In the genomic region with DNA sequence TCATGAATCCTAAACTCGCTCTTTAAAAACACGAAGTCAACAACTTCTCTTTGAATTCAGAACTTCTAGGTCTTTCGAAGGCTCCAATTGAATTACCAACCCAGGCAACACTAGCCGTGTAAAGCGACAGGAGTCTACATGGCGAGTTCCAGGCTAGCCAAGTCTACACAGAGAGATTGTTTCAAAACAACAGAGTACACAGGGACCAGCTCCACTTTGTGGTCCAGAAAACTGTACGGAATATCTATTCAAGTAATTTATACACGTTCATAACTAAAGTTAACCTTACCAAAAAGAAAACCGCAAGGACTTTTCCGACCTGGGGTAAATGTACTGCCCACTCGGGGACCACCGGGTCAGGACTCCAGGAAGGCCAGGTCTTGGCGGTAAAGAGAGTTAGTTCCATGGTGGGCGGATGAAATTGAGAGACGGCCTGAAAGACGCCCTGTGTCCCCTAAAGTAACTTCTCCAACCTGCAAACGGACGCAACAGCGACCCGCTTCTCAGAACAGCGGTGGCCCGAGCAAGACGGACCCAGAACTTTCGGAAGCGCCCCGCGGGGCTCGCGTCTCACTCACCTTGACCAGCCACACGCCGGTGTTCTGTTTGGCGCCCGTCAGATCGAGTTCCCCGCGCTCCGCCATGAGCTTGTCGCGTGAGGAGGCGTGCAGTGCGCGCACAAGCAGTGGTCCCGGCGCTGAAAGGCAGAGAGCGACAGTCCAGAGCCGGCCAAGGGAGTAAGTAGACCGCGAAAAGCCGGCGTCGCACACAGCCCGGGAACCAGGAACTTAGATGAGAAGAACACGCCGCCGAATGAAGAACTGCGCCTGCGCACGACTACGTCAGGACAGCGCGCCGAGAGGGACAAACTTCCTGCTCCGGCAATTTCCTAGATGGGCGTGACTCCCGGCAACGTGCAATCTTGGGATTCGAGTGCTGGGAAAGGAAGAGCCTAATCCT, we compare ENCODE assay signal across 8 mouse cellular contexts. TPM values are rescaled to one million over a fixed set of nuclear protein-coding genes. Genes with fewer than 3 reads are reported as not detected.
A peak's percentile ranks its signal among the peaks of the same experiment; 100 is the strongest.
DNase-seq lines count a peak whose midpoint lies in the region; ATAC-seq and TF ChIP-seq lines count a peak whose summit lies in the region.

Gtf2f2 (minus strand) TSS at position 764 of the 960 bp plus-strand sequence.

- H3K36me3 ChIP-seq in forebrain, embryonic 10.5 days (replicated peaks), result peaks cover 22% of the 10 kb centered on the region
- H3K36me3 ChIP-seq in heart, embryonic 15.5 days, result peaks cover 6% of the 10 kb centered on the region; the same call in 1 of the 2 replicates
- no peaks in the 10 kb centered on the region; the same call in 1 of the 2 replicates for H3K36me3 ChIP-seq in liver, embryonic 14.5 days (replicated peaks; ENCODE audit: control insufficient read depth, insufficient read depth, low read depth)
- no peaks in the 10 kb centered on the region; the same call in 1 of the 2 replicates for H3K36me3 ChIP-seq in neural tube, embryonic 11.5 days (ENCODE audit: control insufficient read depth, insufficient read depth, low read length)
- no peaks in the 10 kb centered on the region for H3K36me3 ChIP-seq in stomach, postnatal 0 days (ENCODE audit: control insufficient read depth, insufficient read depth, low read length)

- no peak for TF ChIP-seq CTCF in liver, embryonic 14.5 days (IDR thresholded peaks at IDR 0.05; ENCODE audit: low read depth)
- no peak for TF ChIP-seq CTCF in stomach, postnatal 0 days (IDR thresholded peaks at IDR 0.05; ENCODE audit: low read depth)

- peaks cover 27% of the 10 kb centered on the region for H3K4me1 ChIP-seq in forebrain, embryonic 10.5 days
- H3K4me1 ChIP-seq in heart, embryonic 15.5 days (replicated peaks), result peaks cover 15% of the 10 kb centered on the region
- H3K4me1 ChIP-seq in liver, embryonic 14.5 days (replicated peaks; ENCODE audit: control insufficient read depth in 2 of 2, insufficient read depth in 2 of 2, low read length in 1 of 2), result peaks cover 11 to 14% of the 10 kb centered on the region in 2 experiments
- H3K4me1 ChIP-seq in neural tube, embryonic 11.5 days (ENCODE audit: control insufficient read depth, insufficient read depth, low read length), result peaks cover 11% of the 10 kb centered on the region
- no peaks in the 10 kb centered on the region for H3K4me1 ChIP-seq in stomach, postnatal 0 days (replicated peaks; ENCODE audit: control insufficient read depth, insufficient read depth)

- under 1% methylated on average over 67 of the region's 67 CpGs for WGBS in forebrain, embryonic 10.5 days
- WGBS in heart, embryonic 15.5 days, result under 1% methylated on average over 67 of the region's 67 CpGs
- under 1% methylated on average over 67 of the region's 67 CpGs for WGBS in liver, embryonic 14.5 days (ENCODE audit: insufficient replicate concordance)
- 1% methylated on average over 67 of the region's 67 CpGs for WGBS in neural tube, embryonic 11.5 days
- WGBS in stomach, postnatal 0 days, result 1% methylated on average over 67 of the region's 67 CpGs

- H3K4me2 ChIP-seq in heart, embryonic 15.5 days, result peak within 1 kb of the TSS; percentile 63
- peak within 1 kb of the TSS; percentile 66 for H3K4me2 ChIP-seq in liver, embryonic 14.5 days (ENCODE audit: low read depth)
- H3K4me2 ChIP-seq in neural tube, embryonic 11.5 days (ENCODE audit: low read depth), result peak within 1 kb of the TSS; percentile 72
- peak within 1 kb of the TSS; percentile 80 for H3K4me2 ChIP-seq in stomach, postnatal 0 days (replicated peaks; ENCODE audit: low read depth)

- no peaks in the 10 kb centered on the region for H3K9me3 ChIP-seq in forebrain, embryonic 10.5 days
- H3K9me3 ChIP-seq in heart, embryonic 15.5 days (replicated peaks), result no peaks in the 10 kb centered on the region
- no peaks in the 10 kb centered on the region for H3K9me3 ChIP-seq in liver, embryonic 14.5 days (ENCODE audit: control insufficient read depth, low read length)
- H3K9me3 ChIP-seq in neural tube, embryonic 11.5 days (ENCODE audit: control insufficient read depth, low read length), result no peaks in the 10 kb centered on the region
- no peaks in the 10 kb centered on the region for H3K9me3 ChIP-seq in stomach, postnatal 0 days (ENCODE audit: control insufficient read depth, low read length)

- DNase-seq in CD8-positive naive resting alpha-beta T cell, adult 2 months (ENCODE audit: low read depth in 2 of 2, low spot score in 2 of 2), result peak; percentile 81 to 82
- peak; percentile 91 for DNase-seq in c-Kit-positive CD71-negative TER-119-negative erythroid progenitor cells, embryonic 14.5 days (ENCODE audit: low read depth)
- peak; percentile 96 for DNase-seq in forebrain, embryonic 10.5 days (ENCODE audit: extremely low spot score, low spot score)
- peak; percentile 94 for DNase-seq in kidney, postnatal 25 days
- DNase-seq in liver, embryonic 14.5 days (ENCODE audit: low read depth in 3 of 3, low spot score in 3 of 3), result peak; percentile 79 to 84 (median 82)
- DNase-seq in neural tube, embryonic 11.5 days (ENCODE audit: low spot score), result peak; percentile 95
- DNase-seq in stomach, postnatal 0 days (ENCODE audit: low spot score), result peak; percentile 96

- peak; percentile 88 for ATAC-seq in heart, embryonic 15.5 days (replicated peaks; ENCODE audit: insufficient number of reproducible peaks, insufficient read depth, low FRiP score, low read depth)
- ATAC-seq in liver, embryonic 14.5 days (ENCODE audit: insufficient read depth), result peak; percentile 87
- peak; percentile 93 for ATAC-seq in neural tube, embryonic 11.5 days (ENCODE audit: insufficient read depth, low FRiP score, low TSS enrichment)
- ATAC-seq in stomach, postnatal 0 days (ENCODE audit: low FRiP score, low TSS enrichment), result peak; percentile 94

- peak within 1 kb of the TSS; percentile 82 for H3K9ac ChIP-seq in heart, embryonic 15.5 days
- H3K9ac ChIP-seq in liver, embryonic 14.5 days (replicated peaks), result peak within 1 kb of the TSS; percentile 65
- peak within 1 kb of the TSS; percentile 81 for H3K9ac ChIP-seq in neural tube, embryonic 11.5 days (ENCODE audit: low read length)
- peak within 1 kb of the TSS; percentile 87 for H3K9ac ChIP-seq in stomach, postnatal 0 days (ENCODE audit: low read length)

- no peak for TF ChIP-seq EP300 in liver, embryonic 14.5 days (IDR thresholded peaks at IDR 0.05; ENCODE audit: low read depth)
- no peak for TF ChIP-seq EP300 in stomach, postnatal 0 days (optimal IDR thresholded peaks at IDR 0.05)

- H3K4me3 ChIP-seq in forebrain, embryonic 10.5 days, result peak within 1 kb of the TSS; percentile 95
- peak within 1 kb of the TSS; percentile 87 for H3K4me3 ChIP-seq in heart, embryonic 15.5 days
- peak within 1 kb of the TSS; percentile 62 to 97 for H3K4me3 ChIP-seq in liver, embryonic 14.5 days (ENCODE audit: insufficient read depth in 1 of 2, low read depth in 2 of 2, low read length in 2 of 2)
- peak within 1 kb of the TSS; percentile 92 for H3K4me3 ChIP-seq in neural tube, embryonic 11.5 days (ENCODE audit: low read depth, low read length)
- peak within 1 kb of the TSS; percentile 88 for H3K4me3 ChIP-seq in stomach, postnatal 0 days (ENCODE audit: low read depth, low read length)

- peak within 1 kb of the TSS; percentile 90 for H3K27ac ChIP-seq in forebrain, embryonic 10.5 days
- peak within 1 kb of the TSS; percentile 83 for H3K27ac ChIP-seq in heart, embryonic 15.5 days
- H3K27ac ChIP-seq in liver, embryonic 14.5 days, result peak within 1 kb of the TSS; percentile 1; the same call in 1 of the 2 replicates
- H3K27ac ChIP-seq in neural tube, embryonic 11.5 days (ENCODE audit: low read depth, low read length), result 0 out of 2 replicates have a peak within 1 kb of the TSS, but pooled peaks have one; percentile 56
- peak within 1 kb of the TSS; percentile 89 for H3K27ac ChIP-seq in stomach, postnatal 0 days (replicated peaks)

- H3K27me3 ChIP-seq in forebrain, embryonic 10.5 days (ENCODE audit: poor library complexity, severe bottlenecking), result peaks cover 5% of the 10 kb centered on the region; the same call in 1 of the 2 replicates
- no peaks in the 10 kb centered on the region for H3K27me3 ChIP-seq in heart, embryonic 15.5 days
- H3K27me3 ChIP-seq in liver, embryonic 14.5 days (ENCODE audit: control insufficient read depth, insufficient read depth, low read length), result no peaks in the 10 kb centered on the region
- H3K27me3 ChIP-seq in neural tube, embryonic 11.5 days (ENCODE audit: control insufficient read depth, insufficient read depth, low read length), result no peaks in the 10 kb centered on the region
- no peaks in the 10 kb centered on the region for H3K27me3 ChIP-seq in stomach, postnatal 0 days (ENCODE audit: control insufficient read depth, insufficient read depth, low read length)

RNA-seq across cellular contexts. Expression of gene Gtf2f2, which starts in this region (rescaled TPM):
- polyA plus RNA-seq in forebrain, embryonic 10.5 days (2016; fragmentation: Nextera tagmentation; extraction: Ambion mirVana), result 57.3 and 59.0 TPM in 2 replicates
- 23.3 and 23.7 TPM in 2 replicates for polyA plus RNA-seq in heart, embryonic 15.5 days (2015; fragmentation: Nextera tagmentation; extraction: Ambion mirVana)
- polyA plus RNA-seq in liver, embryonic 14.5 days (2012; rRNA removed), result 5.8 and 13.1 TPM in 2 replicates
- 24.6 and 27.1 TPM in 2 replicates for polyA plus RNA-seq in liver, embryonic 14.5 days (2014; fragmentation: Nextera tagmentation; extraction: Ambion mirVana)
- polyA plus RNA-seq in neural tube, embryonic 11.5 days (2014; fragmentation: Nextera tagmentation; extraction: Ambion mirVana), result 52.1 and 58.2 TPM in 2 replicates
- polyA plus RNA-seq in stomach, postnatal 0 days (2015; fragmentation: Nextera tagmentation; extraction: Ambion mirVana), result 34.9 and 36.8 TPM in 2 replicates

Comparison
In these comparisons a context has a peak if more than half of its experiments do, and no peak if none do; other contexts are left out.
1. Peak in every context shown above with its lines: DNase-seq, ATAC-seq, H3K4me3 ChIP-seq and H3K27ac ChIP-seq.
2. H3K27ac ChIP-seq: peak in every context shown above with its lines; median percentile 90 in forebrain, embryonic 10.5 days; 89 in stomach, postnatal 0 days; 83 in heart, embryonic 15.5 days; 56 in neural tube, embryonic 11.5 days; 1 in liver, embryonic 14.5 days.